Mouse (Mus musculus) induced T-regulatory cell, adult 2 months (primary cell): Measurements from ENCODE around the gene Tanc1.
A peak's percentile ranks its signal among the peaks of the same experiment; 100 is the strongest.

ENCODE experiments used
- DNase-seq: peaks from one replicate; pipeline ENCODE4 v3.0.0-alpha.2; 2012; ENCODE audit warnings: low read depth

The Tanc1 gene

DNA sequence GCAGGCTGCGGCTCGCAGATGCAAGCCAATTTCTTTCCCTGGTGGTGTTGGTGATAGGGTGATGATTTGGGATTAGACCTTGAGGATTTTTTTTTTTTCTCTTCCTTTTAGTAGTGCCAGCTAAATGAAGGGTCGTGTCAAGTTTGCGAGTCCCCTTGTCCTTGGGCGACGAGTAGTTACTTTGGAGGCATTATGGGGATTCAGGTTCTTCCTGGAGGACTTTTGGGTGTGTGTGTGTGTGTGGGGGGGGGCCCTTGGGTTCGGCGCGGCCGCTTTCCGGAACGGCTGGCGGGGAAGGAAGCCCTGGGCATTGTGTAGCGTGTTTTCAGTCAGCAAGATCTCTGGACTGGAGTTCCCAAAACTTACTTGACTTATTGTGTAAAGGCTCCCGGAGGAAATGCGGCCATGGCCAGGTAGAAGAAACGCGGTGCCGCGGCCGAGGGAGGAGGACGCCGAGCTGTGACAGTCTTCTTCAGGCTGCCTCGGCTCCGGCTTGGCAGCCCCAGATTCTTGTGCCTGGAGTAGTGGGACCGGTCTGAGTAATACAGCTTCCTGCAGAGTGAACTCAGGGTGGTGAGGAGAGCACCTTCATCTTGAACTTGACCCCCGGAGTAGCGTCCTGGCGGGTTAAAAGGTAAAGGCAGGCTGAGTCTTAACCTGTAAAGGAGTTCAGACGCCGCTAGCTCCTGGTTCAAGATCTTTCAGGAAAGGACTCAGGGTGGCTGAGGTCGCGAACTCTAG lies 1.1 kb downstream of the Tanc1 start:
- peak; percentile 50 for DNase-seq

DNA sequence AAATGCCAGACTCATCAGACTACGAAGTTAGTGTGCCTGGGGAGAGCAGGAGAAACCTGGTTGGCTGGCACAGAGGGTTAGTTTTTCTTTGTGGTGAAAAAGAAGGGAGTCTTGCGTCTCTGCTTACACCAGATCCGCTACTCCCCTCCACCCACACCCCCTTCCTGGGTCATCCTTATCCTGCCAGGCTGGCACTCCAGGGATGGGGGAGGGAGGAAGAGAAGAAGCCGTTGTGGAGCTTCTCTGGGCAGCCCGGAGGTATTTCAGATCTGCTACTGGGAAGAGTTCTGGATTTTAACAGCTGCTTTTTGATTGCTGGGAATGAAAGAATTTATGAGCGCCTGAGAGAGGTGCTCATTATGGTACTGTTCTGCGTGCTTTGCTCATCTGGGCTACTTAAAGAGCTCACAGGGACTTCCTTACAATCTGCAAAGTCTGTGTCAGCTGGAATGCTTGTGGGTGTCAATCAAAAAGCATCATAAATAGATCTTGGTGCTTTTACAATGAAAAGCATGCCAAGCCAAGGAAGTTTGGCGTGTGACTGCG lies 1.7 kb downstream of the Tanc1 start:
- no peak for DNase-seq

DNA sequence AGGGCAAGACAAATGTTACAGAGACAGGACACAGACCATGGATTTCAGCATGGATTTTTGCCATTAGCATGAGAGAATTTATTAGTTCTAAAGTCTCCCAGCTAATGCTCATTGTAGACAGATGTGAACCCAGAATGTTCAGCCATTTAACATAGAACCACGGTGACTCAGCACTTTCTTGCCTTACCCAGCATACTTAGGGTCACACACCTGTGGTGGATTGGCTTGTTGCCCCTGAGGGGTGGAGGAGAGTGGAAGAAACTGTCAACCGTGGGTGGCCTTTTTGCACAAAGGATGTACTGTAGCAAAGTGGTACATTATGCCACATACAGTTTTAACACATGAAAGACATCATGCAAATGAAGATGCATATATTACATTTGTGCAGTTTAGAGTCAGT lies 5.0 kb downstream of the Tanc1 start:
- DNase-seq = no peak

DNA sequence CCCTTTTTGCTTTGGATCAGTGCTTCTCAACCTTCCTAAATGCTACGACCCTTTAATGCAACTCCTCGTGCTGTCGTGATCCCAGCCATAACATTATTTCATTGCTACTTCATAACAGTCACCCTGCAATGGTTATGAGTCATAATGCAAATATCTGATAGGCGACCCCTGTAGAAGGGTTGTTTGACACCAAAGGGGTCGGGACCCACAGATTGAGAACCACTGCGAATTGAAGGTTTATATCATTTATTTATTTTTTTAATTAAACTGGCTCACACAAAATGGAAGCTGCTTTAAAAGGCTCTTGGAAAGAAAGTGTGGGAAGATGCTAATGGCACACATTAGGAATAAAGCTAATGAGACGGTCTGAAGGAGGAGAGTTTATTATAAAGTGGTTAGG lies 7.2 kb downstream of the Tanc1 start:
- no peak for DNase-seq

DNA sequence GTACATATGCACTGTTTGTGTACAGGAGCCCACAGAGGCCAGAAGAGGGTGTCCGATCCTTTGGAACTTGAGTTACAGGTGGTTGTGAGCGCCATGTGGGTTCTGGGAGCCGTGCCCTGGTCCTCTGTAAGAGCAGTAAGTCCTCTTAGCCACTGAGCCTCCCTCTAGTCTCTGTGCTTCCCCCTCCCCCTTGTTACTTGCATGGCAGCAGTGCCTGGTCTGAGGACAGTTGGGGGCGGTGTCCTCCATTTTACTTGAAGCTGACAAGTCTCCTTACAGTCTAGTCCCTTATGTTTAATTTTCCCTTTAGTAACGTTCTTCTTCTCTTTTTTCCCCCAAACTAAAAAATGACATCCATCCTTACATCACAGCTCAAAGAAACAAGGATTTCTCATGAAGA lies 8.8 kb downstream of the Tanc1 start:
- DNase-seq = no peak

DNA sequence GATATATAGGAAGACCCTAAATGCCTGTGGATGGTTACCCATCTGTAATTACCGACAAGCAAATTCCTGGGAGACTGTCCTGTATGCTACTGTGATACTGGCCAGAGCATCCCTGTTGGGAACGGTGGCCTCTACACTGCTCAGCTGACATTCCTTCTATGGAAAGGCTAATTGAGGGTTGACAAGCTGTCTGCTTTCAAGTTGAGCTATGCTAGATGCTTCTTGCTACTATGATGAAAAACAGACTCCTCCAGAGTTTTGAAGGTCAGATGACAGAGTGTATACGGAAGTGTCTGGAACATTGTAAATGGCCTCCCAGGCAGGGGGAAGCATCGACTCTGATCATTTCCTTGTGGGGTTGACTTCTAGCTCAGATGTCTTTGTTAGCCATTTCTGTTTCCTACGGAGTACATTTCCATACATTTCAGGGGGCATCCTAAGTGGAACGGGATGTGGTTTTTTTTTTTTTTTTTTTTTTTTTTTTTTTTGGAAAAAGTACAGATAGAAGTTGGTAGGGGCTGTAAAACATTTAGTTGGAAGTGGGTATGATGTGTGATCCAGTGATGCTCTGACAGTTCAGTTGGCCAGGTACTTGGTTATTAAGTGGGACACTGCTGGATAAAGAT lies 10.8 kb downstream of the Tanc1 start:
- no peak for DNase-seq

DNA sequence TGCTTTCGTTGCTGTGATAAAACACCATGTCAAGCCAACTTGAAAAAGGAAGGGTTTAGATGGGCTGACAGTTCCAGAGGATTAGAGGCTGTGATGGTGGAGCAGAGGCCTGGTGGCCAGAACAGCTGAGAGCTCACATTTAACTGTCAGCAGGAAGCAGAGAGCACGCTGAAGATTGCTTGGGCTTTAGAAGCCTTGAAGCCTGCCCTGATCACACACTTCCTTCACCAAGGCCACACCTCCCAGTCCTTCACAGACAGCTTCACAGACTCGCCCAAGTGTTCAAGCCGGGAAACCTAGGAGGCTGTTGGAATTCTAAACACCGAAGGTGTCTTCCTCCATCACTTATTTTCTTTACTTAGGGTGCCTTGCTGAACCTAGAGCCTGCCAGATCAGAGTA lies 12.0 kb downstream of the Tanc1 start:
- no peak for DNase-seq

DNA sequence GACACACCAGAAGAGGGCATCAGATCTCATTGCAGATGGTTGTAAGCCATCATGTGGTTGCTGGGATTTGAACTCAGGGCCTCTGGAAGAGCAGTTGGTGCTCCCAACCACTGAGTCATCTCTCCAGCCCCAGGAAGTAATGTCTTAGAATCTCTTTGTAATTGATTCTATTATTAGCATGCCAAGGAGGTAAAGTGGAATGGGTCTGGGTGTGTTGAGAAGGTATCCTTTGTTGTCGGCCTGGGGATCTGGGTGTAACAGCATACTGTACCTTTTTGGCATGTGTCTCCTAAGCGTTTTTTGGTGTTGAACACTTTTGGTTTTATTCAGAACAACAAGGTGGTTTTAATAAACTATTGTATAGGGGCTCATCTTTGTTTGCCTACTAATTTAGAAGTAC lies 13.6 kb downstream of the Tanc1 start:
- DNase-seq = no peak

DNA sequence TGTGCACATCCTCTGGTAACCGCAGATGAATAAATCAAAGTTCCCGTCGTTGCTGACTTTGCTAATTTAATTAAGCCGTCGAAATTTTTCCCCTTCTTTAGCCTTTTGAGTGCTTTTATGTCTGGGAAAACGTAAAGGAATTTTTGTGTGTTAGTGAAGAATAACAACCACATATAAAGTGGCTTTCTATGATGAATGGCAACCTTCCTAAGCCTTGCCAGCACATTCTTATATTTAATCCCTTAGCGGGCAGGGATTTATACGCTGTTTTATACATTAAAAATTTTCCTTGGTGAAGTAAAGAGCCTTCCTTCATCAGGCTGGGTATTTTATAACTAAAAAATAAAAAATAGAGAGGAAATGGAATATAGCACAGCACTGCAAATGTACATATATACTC lies 14.1 kb downstream of the Tanc1 start:
- no peak for DNase-seq

DNA sequence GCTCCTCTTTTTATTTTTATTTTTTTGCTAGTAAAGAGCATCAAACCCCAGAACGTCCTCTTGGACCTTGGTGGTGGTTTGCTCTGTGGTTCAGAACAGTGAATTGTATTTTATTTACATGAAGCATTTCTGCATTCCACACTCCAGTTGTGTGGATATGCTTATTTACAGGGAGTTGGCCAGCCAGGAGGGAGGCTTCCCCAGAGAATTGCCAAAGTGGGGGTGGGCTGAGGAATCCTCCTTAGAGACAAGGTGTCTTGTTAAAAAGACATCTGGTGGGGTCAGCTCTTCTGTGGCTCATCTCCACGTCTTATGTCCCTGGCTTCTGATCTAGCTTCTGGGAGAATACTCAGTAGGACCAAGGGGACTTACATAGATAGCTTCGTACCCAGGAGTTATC lies 14.6 kb downstream of the Tanc1 start:
- DNase-seq = no peak

DNA sequence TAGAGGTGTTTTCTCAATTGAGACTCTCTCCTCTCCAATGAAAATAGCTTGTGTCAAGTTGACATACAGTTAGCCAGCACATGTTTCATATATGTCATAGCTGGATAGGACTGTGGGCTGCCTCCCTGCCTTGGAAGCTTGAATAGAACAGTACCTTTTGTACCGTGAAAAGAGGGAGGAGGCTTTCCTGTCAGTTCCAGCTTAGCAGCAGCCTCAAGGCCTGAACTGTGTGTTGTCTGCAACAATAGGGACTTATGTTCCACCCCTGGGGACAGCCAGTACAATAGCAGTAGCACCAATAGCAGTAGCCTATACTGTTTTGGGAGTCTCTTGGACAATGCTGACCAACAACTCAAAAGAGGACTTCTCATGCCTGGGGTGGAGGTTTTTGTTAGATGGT lies 15.7 kb downstream of the Tanc1 start:
- no peak for DNase-seq

DNA sequence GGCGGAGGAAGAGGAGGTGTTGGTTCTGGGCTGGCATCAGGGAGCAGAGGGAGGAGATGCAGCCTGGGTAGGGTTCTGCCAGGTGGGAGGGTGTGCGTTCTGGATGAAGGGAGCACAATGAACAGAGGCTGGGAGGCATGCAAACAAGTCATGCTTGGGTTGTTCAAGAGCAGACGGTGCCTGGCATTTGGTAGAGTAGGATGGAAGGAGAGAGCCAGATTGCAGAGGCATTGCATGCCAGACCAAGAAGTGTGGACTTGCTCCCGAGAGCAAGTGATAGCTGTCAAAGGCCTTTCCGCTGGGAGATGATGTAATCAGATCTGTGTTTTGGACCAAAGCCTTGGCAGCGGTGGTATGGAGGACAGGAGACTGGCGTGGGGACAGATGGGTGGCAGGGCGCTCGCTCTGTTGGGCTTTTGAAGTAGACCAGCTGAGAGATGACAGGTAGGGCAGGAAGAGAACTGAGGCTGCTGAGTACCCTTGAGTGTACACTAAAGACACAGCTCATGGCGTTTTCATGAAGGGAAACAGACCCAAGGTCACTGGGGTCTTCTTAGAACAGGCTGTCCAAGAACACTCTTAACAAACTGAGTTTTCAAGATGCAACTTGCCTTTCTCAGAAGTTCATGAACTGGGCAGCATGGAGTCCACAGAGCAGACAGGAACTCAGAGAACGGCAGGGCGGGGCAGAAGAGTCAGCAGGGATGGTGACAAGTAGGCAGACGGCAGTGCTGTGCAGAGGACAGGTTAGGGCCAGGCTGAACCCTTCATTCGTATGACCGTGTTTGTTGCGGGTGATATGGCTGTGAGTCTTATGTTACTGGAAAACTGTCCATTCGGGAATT lies 16.4 kb downstream of the Tanc1 start:
- no peak for DNase-seq

DNA sequence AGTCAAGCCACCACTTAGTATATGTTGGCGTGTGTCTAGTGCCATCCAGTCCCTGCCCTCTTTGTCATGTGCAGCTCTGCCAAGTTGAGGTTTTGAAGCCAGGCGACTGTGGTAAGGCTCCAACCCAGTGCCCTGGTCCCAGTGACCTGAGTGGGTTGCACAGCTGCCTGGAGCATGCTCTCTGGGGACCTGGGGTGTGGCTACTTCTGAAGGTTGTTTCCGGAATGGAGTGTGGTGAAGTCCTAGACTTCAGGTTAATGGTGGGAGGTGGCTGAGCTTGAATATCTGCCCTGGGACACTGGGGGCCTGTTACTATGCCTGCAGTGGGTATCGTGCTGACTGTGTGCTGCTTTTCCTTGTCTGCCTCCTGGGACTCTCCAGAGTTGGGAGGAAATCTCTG lies 18.0 kb downstream of the Tanc1 start:
- peak; percentile 39 for DNase-seq

DNA sequence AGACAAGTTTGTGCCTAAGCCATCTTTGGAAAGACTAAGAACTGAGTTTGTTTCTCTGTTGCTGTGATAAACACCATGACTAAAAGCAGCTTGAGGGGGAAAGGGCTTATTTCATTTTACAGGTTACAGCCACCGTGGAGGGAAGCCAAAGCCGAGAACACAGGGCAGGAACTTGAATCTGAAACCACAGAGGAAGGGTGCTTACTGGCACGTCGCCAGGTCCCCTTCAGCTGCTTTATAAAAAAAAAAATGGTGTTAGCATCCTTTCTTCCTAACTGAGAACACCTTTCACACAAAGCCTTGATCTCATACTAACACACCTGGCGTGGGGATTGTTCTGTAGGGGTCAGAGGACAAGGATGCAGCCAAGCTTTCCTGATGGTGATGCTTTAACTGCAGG lies 19.6 kb downstream of the Tanc1 start:
- peak; percentile 71 for DNase-seq

DNA sequence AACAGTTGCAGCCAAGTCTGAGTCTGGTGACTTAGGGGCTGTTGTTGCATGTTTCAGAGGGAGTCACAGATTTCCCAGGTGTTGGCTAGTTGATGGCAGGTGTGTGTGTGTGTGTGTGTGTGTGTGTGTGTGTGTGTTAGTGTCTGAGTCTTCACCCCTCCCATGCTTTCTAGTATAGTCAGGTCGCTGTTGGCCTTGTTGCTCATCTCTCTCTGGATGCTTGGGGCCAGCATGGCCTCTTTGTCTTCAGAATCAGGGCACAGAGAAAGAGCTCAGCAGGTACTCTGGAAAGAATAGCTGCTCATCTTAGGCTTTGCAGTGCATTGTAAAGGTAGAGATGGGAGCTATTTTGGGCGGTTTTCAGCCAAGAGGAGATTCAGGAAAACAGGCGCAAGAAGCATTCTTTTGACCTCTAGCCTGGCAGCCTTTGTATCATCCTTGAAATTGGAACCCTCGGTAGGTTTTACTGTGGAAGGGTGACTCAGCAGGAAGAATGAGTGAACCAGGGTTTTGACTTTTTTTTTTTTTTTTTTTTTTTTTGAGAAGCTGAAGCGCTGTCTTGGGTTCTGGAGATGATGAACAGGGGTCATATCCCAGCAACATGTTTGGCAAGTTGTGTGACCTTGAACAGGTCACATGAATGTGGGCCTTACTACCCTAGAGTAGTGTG lies 22.1 kb downstream of the Tanc1 start:
- no peak for DNase-seq

DNA sequence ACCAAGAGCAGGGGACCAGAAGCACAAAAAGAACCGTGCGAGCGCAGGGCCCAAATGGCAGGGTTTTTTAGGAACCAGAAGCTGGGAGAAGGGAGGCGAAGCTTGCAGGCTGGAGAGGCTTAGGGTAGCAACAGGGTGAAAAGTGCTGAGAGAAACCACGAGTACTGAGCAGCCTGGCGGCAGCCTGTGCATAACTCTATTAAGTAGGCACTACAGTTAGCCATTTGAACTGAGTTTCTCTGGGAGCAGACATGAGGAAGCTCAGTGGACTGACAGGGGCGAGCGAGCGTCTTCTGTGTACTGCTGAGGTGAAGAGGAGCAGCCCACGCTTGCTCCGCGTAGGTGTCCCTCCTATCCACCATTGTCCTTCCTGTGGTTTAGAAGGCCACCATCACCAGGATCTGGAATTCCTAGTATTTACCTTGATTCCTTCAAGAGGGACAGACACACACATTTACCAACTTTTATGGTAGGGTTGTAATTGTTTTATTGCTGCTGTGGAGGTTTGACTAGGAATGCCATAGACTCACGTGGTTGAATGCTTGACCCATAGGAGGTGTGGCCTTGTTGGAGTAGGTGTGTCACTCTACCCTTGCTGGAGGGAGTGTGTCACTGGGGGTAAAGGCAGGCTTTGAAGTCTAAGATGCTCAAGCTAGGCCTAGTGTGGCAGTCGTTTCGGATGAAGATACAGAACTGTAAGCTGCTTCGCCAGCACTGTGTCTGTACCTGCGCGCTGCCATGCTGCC lies 25.4 kb downstream of the Tanc1 start:
- DNase-seq = no peak

DNA sequence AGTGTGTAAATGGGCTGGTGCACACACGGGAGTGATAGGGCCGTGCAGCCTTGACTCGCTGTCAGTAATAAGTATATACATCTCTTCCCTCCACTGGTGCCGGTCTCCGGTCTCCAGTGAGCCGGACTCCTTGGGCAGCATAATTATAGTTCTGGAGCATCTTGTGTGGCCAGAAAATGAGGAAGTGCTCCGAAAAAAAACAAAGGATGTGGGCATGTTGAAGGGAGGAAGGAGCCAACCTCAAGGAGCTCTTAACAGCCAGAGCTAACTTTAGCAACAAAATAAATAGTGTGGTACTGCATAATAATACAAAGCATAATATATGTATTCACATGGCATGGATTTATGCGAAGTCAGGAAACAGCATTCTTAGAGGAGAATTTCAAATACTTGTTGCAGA lies 30.9 kb downstream of the Tanc1 start:
- no peak for DNase-seq

DNA sequence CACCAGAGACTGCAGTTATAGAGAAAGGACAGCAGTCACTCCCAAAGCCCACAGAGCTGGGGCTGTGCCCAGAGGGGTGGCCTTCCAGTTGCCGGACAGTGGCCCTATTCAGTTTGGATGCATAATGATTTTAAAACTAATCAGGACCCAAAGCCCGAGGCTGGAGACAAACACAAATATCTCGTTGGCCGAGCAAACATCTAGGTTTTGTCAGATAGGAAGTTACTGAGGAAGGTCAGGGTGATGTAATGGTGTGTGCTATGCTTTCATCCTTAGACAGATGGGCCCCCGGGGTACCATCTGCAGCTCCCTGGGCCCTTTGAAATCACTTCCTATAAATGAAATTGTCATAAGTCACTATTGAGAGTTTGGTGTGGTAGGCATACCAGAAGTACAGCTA lies 33.0 kb downstream of the Tanc1 start:
- peak; percentile 12 for DNase-seq

DNA sequence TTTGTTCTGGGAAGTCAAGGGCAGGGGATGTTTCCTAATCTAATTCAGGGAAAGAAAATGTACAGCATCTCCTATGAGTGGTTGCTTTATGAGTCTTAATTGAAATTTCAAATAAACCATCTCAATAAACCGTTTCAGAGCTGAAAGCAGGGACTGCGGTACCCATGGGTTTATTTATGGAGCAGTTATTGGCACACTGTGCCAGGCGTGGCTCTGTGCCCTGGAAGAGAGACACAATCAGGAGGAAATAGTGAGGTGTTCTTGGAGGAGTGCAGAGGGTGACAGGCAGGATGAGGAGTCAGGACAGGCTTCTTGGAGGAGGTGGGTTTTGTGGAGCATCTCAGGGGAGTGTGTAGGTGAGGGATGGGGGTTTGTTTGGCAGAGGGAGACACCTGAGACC lies 33.7 kb downstream of the Tanc1 start:
- no peak for DNase-seq

DNA sequence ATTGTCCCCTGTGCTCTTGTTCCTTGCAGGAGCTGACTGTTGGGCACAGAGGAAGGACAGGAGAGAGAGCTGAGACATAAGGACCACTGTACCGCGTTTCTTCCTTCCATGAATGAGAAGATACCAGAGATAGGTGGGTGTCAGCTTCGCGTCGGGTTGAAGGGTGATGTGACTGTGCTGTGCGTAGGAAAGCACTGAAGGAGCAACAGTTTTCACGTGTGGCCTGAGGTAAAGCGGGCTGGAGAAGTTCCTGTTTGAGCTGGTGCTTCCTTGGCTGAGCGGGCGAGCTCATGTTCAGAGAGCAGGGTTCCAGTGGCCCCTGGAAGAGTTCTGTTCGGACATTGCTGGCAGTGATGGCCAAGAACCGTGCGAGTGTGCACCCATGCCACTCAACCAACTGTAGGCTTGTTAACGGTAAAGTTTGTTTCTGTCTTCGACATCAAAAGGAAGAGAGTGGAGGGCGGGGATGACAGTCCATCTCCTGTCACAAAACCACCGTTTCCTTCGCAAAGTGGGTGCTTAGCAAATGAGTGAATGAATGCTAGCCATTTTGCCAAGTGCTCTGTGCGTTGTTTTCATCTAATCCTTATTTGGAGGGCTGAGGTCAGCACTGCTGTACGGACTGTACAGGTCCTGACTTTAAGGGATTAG lies 35.0 kb downstream of the Tanc1 start:
- peak; percentile 68 for DNase-seq

DNA sequence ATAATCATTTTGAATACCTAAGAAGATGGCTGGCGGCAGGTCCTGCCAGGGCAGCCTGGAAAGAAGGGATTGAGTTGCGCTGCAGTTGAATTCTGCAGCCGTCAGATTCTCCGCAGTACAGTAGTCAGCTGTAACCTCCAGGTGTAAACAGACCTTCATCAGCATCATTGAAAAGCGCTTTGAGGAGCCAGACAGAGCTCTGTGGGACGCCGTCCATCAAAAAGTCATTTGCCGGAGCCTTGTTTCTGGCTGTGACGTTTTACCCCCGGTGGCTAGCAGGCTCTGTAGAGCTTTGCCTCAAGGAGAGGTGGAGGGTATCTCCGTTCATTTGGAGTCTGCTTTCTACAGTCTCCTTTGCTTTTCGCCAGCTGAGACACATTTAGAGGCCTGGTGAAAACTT lies 36.6 kb downstream of the Tanc1 start:
- DNase-seq = no peak
